Mouse (Mus musculus): ENCODE results near the gene Procr. TPM values are rescaled to one million over a fixed set of nuclear protein-coding genes. Genes with fewer than 3 reads are reported as not detected.

Procr gene
- polyA plus RNA-seq, 1 experiment from 2014 or later, result 4.2 TPM

DNA sequence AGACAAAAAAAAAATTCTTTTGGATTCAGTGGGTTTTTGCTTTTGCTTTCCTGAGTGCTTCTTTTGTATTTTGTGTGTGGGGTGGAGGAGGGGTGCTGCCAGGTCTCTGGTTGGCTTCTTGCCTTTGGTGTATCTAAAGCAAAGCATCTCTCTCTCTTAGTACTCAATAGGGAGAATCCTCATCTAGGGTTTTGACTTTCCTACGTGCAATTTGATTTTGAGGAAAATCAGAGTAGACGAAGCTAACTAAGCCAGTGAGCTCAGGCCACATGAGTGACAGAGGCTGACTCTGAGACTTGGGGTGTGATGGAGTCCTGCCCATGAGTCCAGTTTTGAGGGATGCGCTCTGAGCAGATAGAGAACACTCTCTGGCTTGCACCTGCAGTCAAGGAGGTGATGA, 28.6 kb downstream of the Procr start:
- Histone ChIP-seq H3K9me3 (replicated peaks) (no peaks in the 10 kb centered on the region), H3K4me2 (no peak overlapping the region), H3K9ac (replicated peaks) (no peak overlapping the region), H3K4me3 (replicated peaks) (no peak overlapping the region), H3K27me3 (replicated peaks) (0 out of 2 replicates have a peak, but pooled peaks cover 2% of the 10 kb centered on the region), H3K4me1 (peaks cover 45% of the 10 kb centered on the region), H3K36me3 (no peaks in the 10 kb centered on the region), H3K27ac (replicated peaks) (no peak overlapping the region)
- no peak for ATAC-seq (ENCODE audit: low FRiP score)
- WGBS, result 79% methylated on average over 3 of the region's 3 CpGs

DNA sequence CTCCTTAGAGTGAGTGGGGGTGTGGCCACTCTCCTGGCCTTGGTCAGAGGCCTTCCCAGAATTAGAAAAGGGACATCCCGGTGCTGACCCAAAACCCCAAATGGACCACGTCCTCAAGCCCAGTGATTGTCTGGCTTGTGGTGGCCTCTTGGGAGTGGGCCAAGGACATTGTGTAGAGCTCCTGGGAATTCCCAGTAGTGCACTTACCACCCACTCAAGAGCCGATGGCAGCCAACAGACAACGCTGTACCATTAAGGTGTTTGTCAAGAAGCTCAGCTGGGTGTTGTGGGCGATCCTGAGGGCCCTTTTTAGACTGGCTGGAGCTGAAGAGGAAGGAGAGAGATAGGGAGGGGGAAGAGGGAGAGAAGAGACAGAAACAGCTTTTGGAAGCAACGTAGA, 33.6 kb downstream of the Procr start:
- ATAC-seq (ENCODE audit: low FRiP score), result no peak
- H3K4me2 ChIP-seq, result no peak overlapping the region
- peaks cover 5% of the 10 kb centered on the region; the same call in 1 of the 2 replicates for H3K4me1 ChIP-seq
- no peaks in the 10 kb centered on the region for H3K9me3 ChIP-seq (replicated peaks)
- WGBS, result 68% methylated on average over 6 of the region's 6 CpGs
- H3K36me3 ChIP-seq, result no peaks in the 10 kb centered on the region
- no peak overlapping the region for H3K27ac ChIP-seq (replicated peaks)
- no peak overlapping the region for H3K4me3 ChIP-seq (replicated peaks)
- H3K9ac ChIP-seq (replicated peaks), result no peak overlapping the region
- no peaks in the 10 kb centered on the region for H3K27me3 ChIP-seq (replicated peaks)

- Histone ChIP-seq H3K4me3 (replicated peaks) (no peak overlapping the region), H3K4me1 (no peaks in the 10 kb centered on the region; the same call in 1 of the 2 replicates), H3K36me3 (no peaks in the 10 kb centered on the region), H3K27ac (replicated peaks) (no peak overlapping the region), H3K9ac (replicated peaks) (no peak overlapping the region), H3K4me2 (no peak overlapping the region), H3K9me3 (replicated peaks) (no peaks in the 10 kb centered on the region), H3K27me3 (replicated peaks) (no peaks in the 10 kb centered on the region)
- no peak for ATAC-seq (ENCODE audit: low FRiP score)
- 73% methylated on average over 5 of the region's 5 CpGs for WGBS
Measured at GRCm38 (mm10) chr2:155786905-155787304, 36.0 kb downstream of the Procr start.

GRCm38 (mm10) chr2:155787949-155788931, 37.3 kb downstream of the Procr start:
- Histone ChIP-seq H3K9me3 (replicated peaks) (no peaks in the 10 kb centered on the region), H3K27me3 (replicated peaks) (no peaks in the 10 kb centered on the region), H3K27ac (replicated peaks) (no peak overlapping the region), H3K4me2 (no peak overlapping the region), H3K9ac (replicated peaks) (no peak overlapping the region), H3K4me1 (no peaks in the 10 kb centered on the region; the same call in 1 of the 2 replicates), H3K36me3 (no peaks in the 10 kb centered on the region), H3K4me3 (replicated peaks) (no peak overlapping the region)
- no peak for ATAC-seq (ENCODE audit: low FRiP score)
- 76% methylated on average over 18 of the region's 18 CpGs for WGBS

- H3K27me3 ChIP-seq (replicated peaks), result no peaks in the 10 kb centered on the region
- no peaks in the 10 kb centered on the region for H3K9me3 ChIP-seq (replicated peaks)
- no peak for ATAC-seq (ENCODE audit: low FRiP score)
- no peak overlapping the region for H3K9ac ChIP-seq (replicated peaks)
- peaks cover 17% of the 10 kb centered on the region for H3K36me3 ChIP-seq
- H3K4me2 ChIP-seq, result no peak overlapping the region
- H3K27ac ChIP-seq (replicated peaks), result no peak overlapping the region
- WGBS, result 31% methylated on average over 12 of the region's 12 CpGs
- no peak overlapping the region for H3K4me3 ChIP-seq (replicated peaks)
- H3K4me1 ChIP-seq, result no peaks in the 10 kb centered on the region
Measured at GRCm38 (mm10) chr2:155792899-155793298, 42.0 kb downstream of the Procr start.

DNA sequence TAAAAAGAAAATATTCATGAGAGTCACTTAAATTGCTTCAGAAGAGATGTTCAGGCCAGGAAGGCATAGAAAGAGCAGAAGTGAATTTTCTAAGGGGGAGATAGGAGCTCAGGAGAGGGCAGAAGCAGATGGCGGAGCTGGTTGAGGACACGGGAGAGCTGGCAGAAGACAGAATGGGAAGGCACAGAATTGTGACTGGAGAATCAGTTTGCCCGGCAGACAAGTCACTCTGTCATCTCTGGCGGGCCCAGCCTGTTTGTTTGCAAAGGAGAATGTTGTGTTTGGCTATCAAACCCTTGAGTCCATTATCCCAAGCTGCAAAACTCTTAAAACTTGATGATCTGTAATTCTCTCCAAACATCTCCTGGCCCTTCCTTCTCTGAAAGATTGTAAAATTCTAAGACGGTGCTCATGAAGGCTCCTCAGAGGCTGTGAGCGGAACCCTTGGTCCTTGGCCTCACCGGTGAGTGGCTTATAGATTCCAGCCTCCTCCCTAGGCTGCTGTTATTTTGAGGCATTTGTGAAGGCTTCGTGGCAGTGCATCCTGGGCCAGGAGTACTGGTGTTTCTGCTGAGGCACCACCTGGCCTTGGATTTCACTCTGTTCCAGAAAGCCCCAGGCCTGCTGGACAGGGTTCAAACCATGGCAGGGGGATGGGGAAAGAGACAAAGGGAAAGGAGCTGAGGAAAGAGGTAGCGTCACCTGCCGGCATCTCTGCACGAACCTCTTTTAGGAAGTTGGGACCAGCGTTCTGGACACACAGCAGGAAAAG, 43.9 kb downstream of the Procr start:
- Histone ChIP-seq H3K36me3 (peaks cover 36% of the 10 kb centered on the region), H3K4me2 (no peak overlapping the region), H3K9ac (replicated peaks) (no peak overlapping the region), H3K4me1 (no peaks in the 10 kb centered on the region), H3K4me3 (replicated peaks) (no peak overlapping the region), H3K9me3 (replicated peaks) (no peaks in the 10 kb centered on the region), H3K27ac (replicated peaks) (no peak overlapping the region), H3K27me3 (replicated peaks) (no peaks in the 10 kb centered on the region)
- ATAC-seq (ENCODE audit: low FRiP score), result no peak
- 91% methylated on average over 12 of the region's 12 CpGs for WGBS

DNA sequence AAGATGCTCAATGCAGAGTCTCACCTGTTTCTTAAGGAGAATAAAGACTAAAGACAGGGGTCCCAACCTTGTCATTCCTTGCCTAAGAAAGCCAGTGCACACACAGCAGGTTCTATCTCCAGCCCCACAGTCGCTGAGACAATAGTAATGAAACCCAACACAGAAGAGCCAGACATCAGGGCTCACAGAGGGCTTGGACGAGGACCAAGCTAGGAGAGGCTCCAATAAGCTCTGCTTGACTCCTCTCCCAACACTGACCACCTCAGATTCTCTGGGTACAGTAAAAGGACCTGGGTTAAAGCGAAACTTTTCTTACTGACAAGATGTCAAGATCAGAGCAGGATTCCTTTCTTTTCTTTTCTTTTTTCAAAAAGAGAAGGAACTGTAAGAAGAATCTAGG, 47.7 kb downstream of the Procr start:
- no peak for ATAC-seq (ENCODE audit: low FRiP score)
- Histone ChIP-seq H3K27ac (replicated peaks) (no peak overlapping the region), H3K9ac (replicated peaks) (no peak overlapping the region), H3K9me3 (replicated peaks) (no peaks in the 10 kb centered on the region), H3K36me3 (peaks cover 65% of the 10 kb centered on the region), H3K4me3 (replicated peaks) (no peak overlapping the region), H3K27me3 (replicated peaks) (no peaks in the 10 kb centered on the region), H3K4me2 (no peak overlapping the region), H3K4me1 (no peaks in the 10 kb centered on the region)
- 63% methylated on average over 3 of the region's 3 CpGs for WGBS

- WGBS, result 55% methylated on average over 3 of the region's 3 CpGs
- no peak overlapping the region for H3K4me3 ChIP-seq (replicated peaks)
- no peaks in the 10 kb centered on the region for H3K4me1 ChIP-seq
- peaks cover 49% of the 10 kb centered on the region for H3K36me3 ChIP-seq
- H3K4me2 ChIP-seq, result no peak overlapping the region
- no peak overlapping the region for H3K27ac ChIP-seq (replicated peaks)
- no peak for ATAC-seq (ENCODE audit: low FRiP score)
- H3K27me3 ChIP-seq (replicated peaks), result no peaks in the 10 kb centered on the region
- H3K9me3 ChIP-seq (replicated peaks), result no peaks in the 10 kb centered on the region
- no peak overlapping the region for H3K9ac ChIP-seq (replicated peaks)
Measured at GRCm38 (mm10) chr2:155802761-155803160, 51.8 kb downstream of the Procr start.

GRCm38 (mm10) chr2:155804053-155804452, 53.1 kb downstream of the Procr start:
- Histone ChIP-seq H3K9me3 (replicated peaks) (no peaks in the 10 kb centered on the region), H3K4me1 (no peaks in the 10 kb centered on the region), H3K9ac (replicated peaks) (no peak overlapping the region), H3K27me3 (replicated peaks) (no peaks in the 10 kb centered on the region), H3K4me2 (no peak overlapping the region), H3K4me3 (replicated peaks) (no peak overlapping the region), H3K27ac (replicated peaks) (no peak overlapping the region), H3K36me3 (peaks cover 36% of the 10 kb centered on the region)
- ATAC-seq (ENCODE audit: low FRiP score), result no peak
- 72% methylated on average over 5 of the region's 5 CpGs for WGBS

Measured in neural tube, embryonic 15.5 days (tissue).